Mouse (Mus musculus) mammary gland, adult 2 months (tissue): Measurements from ENCODE around the gene Tcf3. TPM values are rescaled to one million over a fixed set of nuclear protein-coding genes. Genes with fewer than 3 reads are reported as not detected.

Experiments
- polyA plus RNA-seq: library from polyadenylated mRNA; depleted of rRNA; stranded (reverse); fragments of >200 nt; gene quantifications from 2 replicates; pipeline ENCODE4 v1.2.3, GENCODE M21; 2012; ENCODE audit warnings: low replicate concordance; rRNA removed

Gene Tcf3
- polyA plus RNA-seq = 78.7 and 199 TPM in 2 replicates

DNA sequence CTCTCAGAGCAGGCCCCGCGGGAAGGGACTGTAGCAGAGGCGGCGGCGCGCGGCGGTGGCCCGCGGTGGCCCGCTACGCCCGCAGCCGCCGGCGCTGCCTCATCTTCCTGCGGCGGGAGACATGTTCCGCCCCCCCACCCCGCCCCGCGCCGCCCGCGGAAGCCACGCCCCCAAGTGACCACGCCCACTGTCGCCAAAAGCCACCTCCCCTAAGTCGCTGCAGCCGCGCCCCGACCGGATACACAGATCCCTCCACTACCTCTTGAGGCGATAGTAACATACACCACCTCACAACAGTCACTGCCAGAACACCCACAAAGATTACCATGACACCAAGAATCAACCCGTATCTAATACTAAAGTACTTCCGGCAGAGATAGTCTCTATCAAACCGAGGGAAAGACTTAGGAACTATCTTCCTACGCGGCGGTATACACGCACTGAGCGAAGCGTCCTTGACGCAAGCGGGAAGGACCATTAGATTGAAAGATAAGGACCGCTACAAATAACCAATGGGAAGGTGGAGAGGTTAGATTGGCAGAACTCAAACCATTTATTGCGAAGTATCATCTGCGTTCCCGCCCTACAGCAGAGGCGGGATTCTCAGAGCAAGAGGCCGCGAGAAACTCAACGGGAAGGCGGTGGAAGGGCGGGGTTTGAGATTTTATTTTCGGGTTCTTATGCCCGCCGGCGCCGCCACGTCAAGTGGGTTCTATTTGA, at the start of gene Tcf3:
TSS of gene Tcf3 (minus strand) at position 135 of the 720 bp plus-strand sequence.

DNA sequence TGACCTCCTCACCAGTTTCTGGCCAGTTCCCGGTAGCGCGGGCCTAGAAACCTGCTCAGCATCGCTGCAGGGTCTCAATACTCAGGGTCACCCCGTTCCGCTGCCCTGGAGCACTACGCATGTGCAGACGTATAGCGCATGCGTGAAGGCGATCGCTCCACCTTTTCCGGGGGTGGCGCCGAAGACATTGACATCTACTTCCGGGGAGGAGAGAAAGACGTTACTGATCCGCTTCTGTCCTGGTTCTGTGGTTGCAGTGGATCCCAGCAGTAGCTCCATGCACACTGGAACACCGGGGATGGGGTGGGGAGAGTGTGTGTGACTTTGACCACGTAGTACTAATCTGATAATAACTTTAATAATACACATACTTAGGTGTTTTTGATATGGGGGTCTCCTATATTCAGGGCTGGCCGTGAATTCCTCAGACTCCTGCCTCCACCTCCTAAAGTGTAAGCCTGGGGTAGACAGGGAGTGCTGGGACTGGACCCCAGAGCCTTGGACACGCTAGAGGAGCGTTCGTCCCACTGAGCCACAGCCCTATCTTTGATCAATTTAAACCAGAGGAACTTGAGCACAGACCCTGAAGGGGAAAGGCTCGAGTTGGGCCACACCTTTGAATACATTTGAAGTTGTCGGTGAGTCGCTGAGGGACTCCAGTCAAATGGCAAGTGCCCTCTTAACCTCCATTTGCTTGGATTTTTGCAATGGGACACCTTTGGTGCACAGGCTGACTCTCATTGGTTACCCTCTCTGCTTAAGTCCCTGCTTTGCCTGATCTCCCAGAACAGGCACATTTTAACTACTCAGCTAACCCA, 26.6 kb downstream of the Tcf3 start, which contains the start of gene Uqcr11:
TSS of gene Uqcr11 (minus strand) at position 147 of the 818 bp plus-strand sequence.

DNA sequence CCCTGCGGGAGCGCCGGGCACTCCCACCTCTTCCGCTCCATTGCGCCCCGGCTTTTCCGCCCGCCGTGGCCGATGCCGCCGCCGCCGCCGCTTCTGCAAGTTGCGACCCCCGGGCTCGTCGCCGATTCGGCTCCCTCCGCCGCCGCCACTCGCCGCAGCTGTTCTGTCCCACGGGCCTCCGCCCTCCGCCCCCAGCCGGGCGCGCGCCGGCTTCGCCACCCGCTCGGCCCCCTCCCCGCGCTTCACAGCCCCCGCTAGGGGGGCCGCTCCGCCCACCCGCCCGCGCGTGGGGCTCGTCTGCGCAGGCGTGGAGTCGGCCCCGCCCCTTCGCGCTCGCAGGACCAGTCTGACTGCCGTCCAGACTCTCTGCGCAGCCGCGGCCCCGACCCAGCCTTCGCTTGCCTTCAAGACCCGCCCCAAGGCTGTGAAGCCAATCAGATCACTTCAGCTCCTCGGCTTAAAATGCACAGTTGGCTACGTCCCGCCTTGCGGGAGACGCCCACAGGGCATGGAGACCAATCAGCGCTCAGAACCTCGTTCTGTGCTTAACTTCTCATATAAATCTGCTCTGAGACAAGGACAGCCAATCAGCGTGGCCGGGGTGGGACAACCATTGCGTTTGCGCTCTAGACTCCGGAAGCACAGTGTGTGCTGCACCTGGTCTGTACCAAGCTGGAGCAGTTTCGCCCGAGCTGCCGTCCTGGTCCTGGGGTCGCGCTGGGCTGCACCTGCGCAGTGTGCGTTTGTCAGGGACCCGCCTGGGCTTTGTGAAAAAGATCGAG, 34.1 kb downstream of the Tcf3 start, which contains the start of gene Mbd3:
TSS of gene Mbd3 (minus strand) at position 360 of the 782 bp plus-strand sequence.

DNA sequence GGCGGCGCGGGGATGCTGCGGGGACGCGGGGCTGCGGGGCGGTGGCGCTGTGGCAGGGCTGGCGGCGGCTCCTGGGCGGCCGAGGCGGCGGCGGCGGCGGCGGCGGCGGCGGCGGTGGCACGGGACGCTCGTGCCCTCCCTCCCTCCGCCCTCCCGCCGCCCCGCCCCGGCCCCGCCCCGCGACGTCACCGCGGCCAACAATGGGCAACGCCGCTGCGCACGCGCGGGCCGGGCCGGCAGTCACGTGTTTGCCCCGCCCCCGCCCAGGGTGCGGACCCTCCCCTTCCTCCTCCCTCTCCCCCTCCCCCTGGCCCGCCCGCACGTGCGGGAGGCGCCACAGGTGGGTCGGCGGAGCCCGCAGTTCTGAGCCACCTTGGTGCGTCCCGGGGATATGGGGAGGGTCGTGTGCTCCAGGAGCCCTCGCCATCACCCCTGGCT, 45.9 kb downstream of the Tcf3 start, which contains the start of gene Mex3d:
TSS of gene Mex3d (minus strand) at position 138 of the 438 bp plus-strand sequence.

Other genes starting within 250 kb of the Tcf3 start
- 45.9 and 46.8 TPM in 2 replicates for gene Mum1, start 207.2 kb downstream of the Tcf3 start, polyA plus RNA-seq
- 857 and 948 TPM in 2 replicates for gene Ndufs7, start 184.5 kb downstream of the Tcf3 start, polyA plus RNA-seq
- gene Gamt, start 172.6 kb downstream of the Tcf3 start, polyA plus RNA-seq = 41.6 and 54.2 TPM in 2 replicates
- 40.3 and 92.4 TPM in 2 replicates for gene Dazap1, start 172.2 kb downstream of the Tcf3 start, polyA plus RNA-seq
- gene Rps15, start 141.2 kb downstream of the Tcf3 start, polyA plus RNA-seq = 1,242 and 1,668 TPM in 2 replicates
- gene Apc2, start 137.7 kb downstream of the Tcf3 start, polyA plus RNA-seq = 1.4 and 1.9 TPM in 2 replicates
- 57.6 and 67.1 TPM in 2 replicates for gene 2310011J03Rik, start 113.1 kb downstream of the Tcf3 start, polyA plus RNA-seq
- 18.9 and 31.0 TPM in 2 replicates for gene Pcsk4, start 104.1 kb downstream of the Tcf3 start, polyA plus RNA-seq
- 17.8 and 36.0 TPM in 2 replicates for gene Reep6, start 103.7 kb downstream of the Tcf3 start, polyA plus RNA-seq
- 47.3 and 58.2 TPM in 2 replicates for gene Adamtsl5, start 85.2 kb downstream of the Tcf3 start, polyA plus RNA-seq
- 2.2 and 3.0 TPM in 2 replicates for gene Plk5, start 77.2 kb downstream of the Tcf3 start, polyA plus RNA-seq
- 13.8 and 47.5 TPM in 2 replicates for gene Mex3d, start 46.0 kb downstream of the Tcf3 start, polyA plus RNA-seq
- 134 and 161 TPM in 2 replicates for gene Mbd3, start 34.1 kb downstream of the Tcf3 start, polyA plus RNA-seq
- gene Uqcr11, start 26.8 kb downstream of the Tcf3 start, polyA plus RNA-seq = 1,950 and 2,616 TPM in 2 replicates
- not detected in 2 replicates for gene Onecut3, start 61.2 kb upstream of the Tcf3 start, polyA plus RNA-seq
- gene Atp8b3, start 105.5 kb upstream of the Tcf3 start, polyA plus RNA-seq = 0.05 and 0.06 TPM in 2 replicates
- 51.6 and 93.8 TPM in 2 replicates for gene Rexo1, start 127.9 kb upstream of the Tcf3 start, polyA plus RNA-seq
- gene Klf16, start 143.7 kb upstream of the Tcf3 start, polyA plus RNA-seq = 17.2 and 59.7 TPM in 2 replicates
- 205 and 464 TPM in 2 replicates for gene Abhd17a, start 156.7 kb upstream of the Tcf3 start, polyA plus RNA-seq
- 135 and 145 TPM in 2 replicates for gene Scamp4, start 169.2 kb upstream of the Tcf3 start, polyA plus RNA-seq
- gene Adat3, start 169.2 kb upstream of the Tcf3 start, polyA plus RNA-seq = 11.8 and 32.4 TPM in 2 replicates
- gene Gm49322, start 172.4 kb upstream of the Tcf3 start, polyA plus RNA-seq = 2.7 and 3.6 TPM in 2 replicates
- 181 and 382 TPM in 2 replicates for gene Csnk1g2, start 189.2 kb upstream of the Tcf3 start, polyA plus RNA-seq
- gene Btbd2, start 223.4 kb upstream of the Tcf3 start, polyA plus RNA-seq = 87.3 and 118 TPM in 2 replicates
- gene Mknk2, start 244.5 kb upstream of the Tcf3 start, polyA plus RNA-seq = 740 and 1,180 TPM in 2 replicates